Mouse (Mus musculus): ENCODE measurements around the gene Mon2.
"Not testable (repeated sequence)": the region's sequence is repeated elsewhere in the genome, so short reads cannot be mapped to it uniquely, and the experiment has no call there.

Mon2 gene

GRCm38 (mm10) chr10:123057082-123057481, 19.2 kb downstream of the Mon2 start:
- no peak for DNase-seq (ENCODE audit: low spot score in 2 of 2)

- no peak for DNase-seq (ENCODE audit: low spot score in 2 of 2)
These were observed 19.8 kb downstream of the Mon2 start for GRCm38 (mm10) chr10:123056463-123056862.

- no peak for DNase-seq (ENCODE audit: low spot score in 2 of 2)
These were observed 20.9 kb downstream of the Mon2 start for GRCm38 (mm10) chr10:123055205-123056000.

GRCm38 (mm10) chr10:123053557-123053956, 22.7 kb downstream of the Mon2 start:
- DNase-seq (ENCODE audit: low spot score in 2 of 2) = no peak

GRCm38 (mm10) chr10:123052021-123052420, 24.3 kb downstream of the Mon2 start:
- DNase-seq (ENCODE audit: low spot score in 2 of 2) = no peak

GRCm38 (mm10) chr10:123048730-123049129, 27.6 kb downstream of the Mon2 start:
- no peak for DNase-seq (ENCODE audit: low spot score in 2 of 2)

- DNase-seq (ENCODE audit: low spot score in 2 of 2) = no peak
These were observed 36.4 kb downstream of the Mon2 start for GRCm38 (mm10) chr10:123039936-123040335.

GRCm38 (mm10) chr10:123032078-123032646, 44.1 kb downstream of the Mon2 start:
- no peak for DNase-seq (ENCODE audit: low spot score in 2 of 2)

DNA sequence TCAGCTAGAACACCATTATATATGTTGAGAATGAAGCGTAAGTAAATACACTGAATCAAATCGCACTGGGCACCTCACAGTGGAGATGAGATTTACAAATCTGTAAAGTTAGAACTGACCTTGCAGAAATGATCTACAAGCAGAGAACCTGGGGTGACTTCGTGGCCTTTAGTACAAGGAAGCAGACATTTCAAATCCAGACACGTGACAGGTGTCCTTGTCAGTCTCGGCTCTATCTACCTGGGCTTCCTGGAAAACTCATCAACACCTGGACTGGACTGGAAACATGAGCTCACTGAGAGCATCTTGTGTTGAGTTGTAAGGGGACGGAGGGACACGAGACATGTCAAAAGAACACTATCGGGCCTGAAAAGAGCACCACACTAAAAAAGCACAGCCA, 44.9 kb downstream of the Mon2 start:
- no peak for DNase-seq (ENCODE audit: low spot score in 2 of 2)

GRCm38 (mm10) chr10:123030589-123030988, 45.7 kb downstream of the Mon2 start:
- no peak for DNase-seq (ENCODE audit: low spot score in 2 of 2)

GRCm38 (mm10) chr10:123028949-123029348, 47.4 kb downstream of the Mon2 start:
- no peak for DNase-seq (ENCODE audit: low spot score in 2 of 2)

DNA sequence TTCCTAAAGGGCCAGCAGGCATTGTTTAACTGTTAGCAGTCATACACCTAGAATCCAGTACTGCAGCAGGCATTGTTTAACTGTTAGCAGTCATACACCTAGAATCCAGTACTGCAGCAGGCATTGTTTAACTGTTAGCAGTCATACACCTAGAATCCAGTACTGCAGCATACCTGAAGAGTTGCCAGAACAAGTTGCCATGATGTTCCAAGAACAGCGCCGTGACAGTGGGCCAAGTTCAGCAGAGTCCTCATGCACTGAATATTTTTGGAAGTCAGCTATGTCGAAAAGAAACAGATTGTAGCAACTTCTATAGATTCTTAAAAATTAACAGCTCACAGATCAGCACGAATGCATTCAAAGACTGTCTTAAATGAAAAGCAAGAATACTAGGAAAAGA, 49.6 kb downstream of the Mon2 start:
- not testable (repeated sequence) for DNase-seq (ENCODE audit: low spot score in 2 of 2)

- no peak for DNase-seq (ENCODE audit: low spot score in 2 of 2)
These were observed 62.9 kb downstream of the Mon2 start for GRCm38 (mm10) chr10:123013435-123013834.

DNA sequence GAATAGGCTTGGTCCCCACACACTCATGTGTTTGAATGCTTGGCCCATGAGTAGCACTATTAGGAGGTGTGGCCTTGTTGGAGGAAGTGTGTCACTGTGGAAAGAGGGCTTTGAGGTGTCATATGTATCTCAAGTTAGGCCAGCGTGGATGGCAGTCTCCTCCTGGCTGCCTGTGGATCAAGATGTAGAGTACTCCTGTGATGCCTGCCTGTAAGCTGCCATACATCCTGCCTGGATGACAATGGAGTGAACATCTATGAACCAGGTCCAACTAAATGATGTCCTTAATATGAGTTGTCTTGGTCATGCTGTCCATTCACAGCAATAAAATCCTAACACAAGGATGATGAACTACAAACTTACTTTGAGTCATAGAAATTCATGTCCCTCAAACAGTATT, 64.9 kb downstream of the Mon2 start:
- no peak for DNase-seq (ENCODE audit: low spot score in 2 of 2)

GRCm38 (mm10) chr10:123005237-123006185, 70.8 kb downstream of the Mon2 start:
- DNase-seq (ENCODE audit: low spot score in 2 of 2) = no peak

- no peak for DNase-seq (ENCODE audit: low spot score in 2 of 2)
These were observed 71.6 kb downstream of the Mon2 start for GRCm38 (mm10) chr10:123004475-123005236.

DNA sequence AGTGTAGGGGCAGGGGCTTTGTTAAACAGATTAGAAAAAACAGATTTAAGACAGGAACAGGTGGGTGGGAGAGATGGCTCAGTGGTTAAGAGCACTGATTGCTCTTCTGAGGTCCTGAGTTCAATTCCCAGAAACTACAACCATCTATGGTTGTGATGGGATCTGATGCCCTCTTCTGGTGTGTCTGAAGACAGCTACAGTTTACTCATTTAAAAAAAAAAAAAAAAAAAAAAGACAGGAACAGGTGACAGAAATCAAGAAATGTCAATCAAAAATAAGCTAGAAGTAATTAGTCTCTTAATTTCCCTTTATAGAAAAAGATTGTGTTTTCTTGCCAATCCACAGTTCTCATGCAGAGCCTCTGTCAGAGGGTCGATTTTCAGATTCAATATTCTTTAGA, 74.3 kb downstream of the Mon2 start:
- DNase-seq (ENCODE audit: low spot score in 2 of 2) = no peak

- no peak for DNase-seq (ENCODE audit: low spot score in 2 of 2)
These were observed 74.9 kb downstream of the Mon2 start for GRCm38 (mm10) chr10:123001363-123001762.

DNA sequence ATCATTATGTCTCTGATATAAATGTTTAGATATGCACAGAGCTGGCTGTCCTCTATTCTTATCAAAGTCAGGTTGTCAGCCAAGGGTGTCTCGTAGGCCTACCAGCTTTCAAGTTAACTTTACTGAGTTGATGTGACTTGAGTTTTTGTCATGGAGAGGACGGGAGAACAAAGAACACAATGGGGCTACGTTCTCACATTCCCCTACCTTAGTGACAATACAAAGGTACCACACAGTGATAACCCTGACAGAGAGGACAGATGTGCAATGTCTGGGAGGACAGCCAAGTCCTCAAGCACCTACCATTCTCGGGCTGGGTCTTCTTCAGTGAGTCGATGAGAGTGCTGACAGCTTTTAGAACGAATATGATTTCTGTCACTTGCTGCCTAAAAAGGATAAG, 76.9 kb downstream of the Mon2 start:
- DNase-seq (ENCODE audit: low spot score in 2 of 2) = no peak

GRCm38 (mm10) chr10:122997852-122998251, 78.5 kb downstream of the Mon2 start:
- no peak for DNase-seq (ENCODE audit: low spot score in 2 of 2)

DNA sequence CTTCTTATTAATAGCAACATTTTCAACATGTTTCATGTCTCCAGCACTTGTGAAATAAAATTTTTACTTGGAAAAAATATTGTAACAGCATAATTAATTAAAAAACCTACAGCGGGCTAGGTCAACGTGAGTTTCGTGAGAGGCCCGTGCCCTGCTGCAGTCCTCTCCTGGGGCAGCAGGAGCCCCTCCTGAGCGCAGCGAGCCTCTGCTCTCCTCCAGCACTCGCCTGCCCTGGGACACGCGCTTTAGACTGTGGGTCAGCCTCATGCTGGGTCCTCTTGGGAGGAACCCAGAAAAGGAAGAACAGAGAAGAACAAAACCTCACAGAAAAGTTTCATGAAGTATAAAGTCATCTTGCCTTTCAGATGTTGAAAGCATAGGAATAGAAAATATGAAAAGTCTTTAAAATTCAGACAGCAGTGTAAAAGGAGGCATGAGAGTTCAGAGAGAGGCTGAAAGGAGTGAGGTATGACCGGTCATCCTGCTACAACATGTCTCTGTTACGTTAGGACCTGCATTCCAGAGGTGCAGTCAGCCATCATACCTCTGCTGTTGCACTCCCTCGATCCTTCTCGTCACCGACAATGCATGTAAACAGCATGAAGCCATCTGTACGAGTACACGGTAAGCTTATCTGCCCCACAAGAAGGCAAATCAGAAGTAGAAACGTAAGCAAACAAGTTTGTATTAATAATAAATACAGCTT, 81.8 kb downstream of the Mon2 start:
- DNase-seq (ENCODE audit: low spot score in 2 of 2) = no peak
